Mouse (Mus musculus) testis, adult 2 months (tissue): ENCODE data around the gene Exosc5. TPM values are rescaled to one million over a fixed set of nuclear protein-coding genes. Genes with fewer than 3 reads are reported as not detected.

Source experiments
- H3K27ac ChIP-seq: fragments of 200-500 bp; 2 replicates; pipeline ENCODE4 v1.5.1; 2012; ENCODE audit warnings: low read depth, low read length; ENCODE audit not compliant: control insufficient read depth, insufficient read depth
- H3K27me3 ChIP-seq: fragments of 200-500 bp; 2 replicates; pipeline ENCODE4 v1.6.1; 2012; ENCODE audit warnings: mild to moderate bottlenecking, low read length, moderate library complexity; ENCODE audit not compliant: control insufficient read depth, insufficient read depth
- H3K36me3 ChIP-seq: fragments of 200-500 bp; 2 replicates; pipeline ENCODE4 v1.6.1; 2012; ENCODE audit warnings: mild to moderate bottlenecking, low read length; ENCODE audit not compliant: control insufficient read depth, insufficient read depth
- H3K4me1 ChIP-seq: fragments of 200-500 bp; 2 replicates; pipeline ENCODE4 v1.6.1; 2012; ENCODE audit warnings: low read length; ENCODE audit not compliant: control insufficient read depth, insufficient read depth
- H3K4me3 ChIP-seq: fragments of 200-500 bp; 2 replicates; pipeline ENCODE4 v1.5.1; 2012; ENCODE audit warnings: low read depth, mild to moderate bottlenecking, low read length, moderate library complexity, mixed read lengths; ENCODE audit not compliant: control insufficient read depth
- CTCF ChIP-seq: fragments of 200-500 bp; IDR thresholded peaks from 2 replicates; pipeline ENCODE4 v1.5.1; 2012; ENCODE audit warnings: low read depth, mild to moderate bottlenecking, inconsistent platforms, low read length, moderate library complexity; ENCODE audit not compliant: control insufficient read depth, insufficient read depth, insufficient replicate concordance
- POLR2A ChIP-seq: fragments of 200-500 bp; IDR thresholded peaks from 2 replicates; pipeline ENCODE4 v1.6.1; 2012; ENCODE audit warnings: low read depth, mild to moderate bottlenecking, inconsistent platforms, low read length, moderate library complexity; ENCODE audit not compliant: control insufficient read depth
- polyA plus RNA-seq: library from polyadenylated mRNA; depleted of rRNA; stranded (reverse); fragments of >200 nt; gene quantifications from 2 replicates; pipeline ENCODE4 v1.2.3, GENCODE M21; 2012

The Exosc5 gene
- polyA plus RNA-seq, 1 experiment: 466 TPM

GRCm38 (mm10) chr7:25702350-25702749, 43.4 kb downstream of the Exosc5 start:
- Histone ChIP-seq H3K27ac (no peak overlapping the region), H3K4me1 (peaks cover 14% of the 10 kb centered on the region), H3K27me3 (no peaks in the 10 kb centered on the region), H3K4me3 (no peak overlapping the region), H3K36me3 (no peaks in the 10 kb centered on the region)
- TF ChIP-seq CTCF (no peak), POLR2A (no peak)

GRCm38 (mm10) chr7:25703793-25704494, 45.0 kb downstream of the Exosc5 start:
- H3K27me3 ChIP-seq: no peaks in the 10 kb centered on the region
- H3K27ac ChIP-seq: no peak overlapping the region
- TF ChIP-seq POLR2A (no peak), CTCF (no peak)
- no peak overlapping the region for H3K4me3 ChIP-seq
- no peaks in the 10 kb centered on the region for H3K36me3 ChIP-seq
- peaks cover 19% of the 10 kb centered on the region for H3K4me1 ChIP-seq

GRCm38 (mm10) chr7:25704716-25705364, 45.9 kb downstream of the Exosc5 start:
- no peaks in the 10 kb centered on the region for H3K27me3 ChIP-seq
- no peak for TF ChIP-seq CTCF
- H3K4me1 ChIP-seq: peaks cover 21% of the 10 kb centered on the region
- no peak overlapping the region; the same call in 1 of the 2 replicates for H3K4me3 ChIP-seq
- no peak overlapping the region for H3K27ac ChIP-seq
- H3K36me3 ChIP-seq: no peaks in the 10 kb centered on the region

- H3K4me1 ChIP-seq: peaks cover 20% of the 10 kb centered on the region
- H3K36me3 ChIP-seq: no peaks in the 10 kb centered on the region
- TF ChIP-seq CTCF (no peak), POLR2A (no peak)
- 0 out of 2 replicates have a peak overlapping the region, but pooled peaks have one; percentile 14 for H3K27ac ChIP-seq
- no peaks in the 10 kb centered on the region for H3K27me3 ChIP-seq
- H3K4me3 ChIP-seq: no peak overlapping the region
Observed at GRCm38 (mm10) chr7:25705801-25706251, 46.9 kb downstream of the Exosc5 start.

GRCm38 (mm10) chr7:25706578-25707170, 47.7 kb downstream of the Exosc5 start:
- no peaks in the 10 kb centered on the region for H3K36me3 ChIP-seq
- TF ChIP-seq POLR2A: no peak
- no peak for TF ChIP-seq CTCF
- no peaks in the 10 kb centered on the region for H3K27me3 ChIP-seq
- peak overlapping the region; percentile 19; the same call in 1 of the 2 replicates for H3K27ac ChIP-seq
- H3K4me1 ChIP-seq: peaks cover 19% of the 10 kb centered on the region
- no peak overlapping the region for H3K4me3 ChIP-seq

- H3K27me3 ChIP-seq: no peaks in the 10 kb centered on the region
- no peak overlapping the region for H3K4me3 ChIP-seq
- no peaks in the 10 kb centered on the region; the same call in 1 of the 2 replicates for H3K36me3 ChIP-seq
- TF ChIP-seq CTCF (no peak), POLR2A (no peak)
- H3K4me1 ChIP-seq: peaks cover 19% of the 10 kb centered on the region
- peak overlapping the region; percentile 77 for H3K27ac ChIP-seq
Observed at GRCm38 (mm10) chr7:25707581-25708292, 48.8 kb downstream of the Exosc5 start.

GRCm38 (mm10) chr7:25709961-25710360, 51.0 kb downstream of the Exosc5 start:
- Histone ChIP-seq H3K27me3 (no peaks in the 10 kb centered on the region), H3K4me3 (no peak overlapping the region), H3K4me1 (peaks cover 18% of the 10 kb centered on the region), H3K27ac (peak overlapping the region; percentile 27), H3K36me3 (peaks cover under 1% of the 10 kb centered on the region)
- TF ChIP-seq POLR2A (no peak), CTCF (no peak)
